Mouse (Mus musculus): Measurements from ENCODE around the gene Tmem216. TPM values are rescaled to one million over a fixed set of nuclear protein-coding genes. Genes with fewer than 3 reads are reported as not detected.

Tmem216 gene
- polyA plus RNA-seq, 1 experiment from 2014 or later: 58.2 TPM

DNA sequence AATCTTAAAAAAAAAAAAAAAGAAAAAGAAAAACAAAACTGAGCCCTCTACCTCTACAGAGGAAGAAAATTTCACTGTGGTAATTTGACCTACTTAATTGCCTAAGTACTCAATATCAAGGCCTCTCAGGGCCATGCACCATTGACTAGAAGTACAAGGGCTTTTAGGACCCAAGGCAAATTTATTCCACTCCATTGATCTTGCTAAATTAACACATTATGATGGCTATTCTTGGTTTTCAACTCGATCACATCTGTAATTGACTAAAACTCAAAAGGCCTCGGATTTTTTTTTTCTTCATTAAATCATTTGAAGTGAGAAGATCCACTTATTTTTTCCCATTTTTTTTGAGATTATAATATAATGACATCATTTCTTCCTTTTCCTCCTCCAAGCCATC lies 1.4 kb upstream of the Tmem216 start:
- no peak for ATAC-seq (ENCODE audit: low read depth)
- Histone ChIP-seq H3K36me3 (ENCODE audit: control insufficient read depth, insufficient read depth, low read length) (0 out of 2 replicates have a peak, but pooled peaks cover 1% of the 10 kb centered on the region), H3K9ac (replicated peaks; ENCODE audit: low read depth, low read length) (no peak overlapping the region), H3K27me3 (ENCODE audit: control insufficient read depth, insufficient read depth, low read length) (no peaks in the 10 kb centered on the region), H3K9me3 (ENCODE audit: control insufficient read depth, low read length) (no peaks in the 10 kb centered on the region), H3K27ac (ENCODE audit: low read depth, low read length) (no peak overlapping the region), H3K4me3 (ENCODE audit: low read depth, low read length) (no peak overlapping the region), H3K4me1 (ENCODE audit: control insufficient read depth, insufficient read depth, low read length) (peaks cover 5% of the 10 kb centered on the region; the same call in 1 of the 2 replicates), H3K4me2 (ENCODE audit: low read depth, low read length) (no peak overlapping the region)
- WGBS: 58% methylated on average over 2 of the region's 2 CpGs

DNA sequence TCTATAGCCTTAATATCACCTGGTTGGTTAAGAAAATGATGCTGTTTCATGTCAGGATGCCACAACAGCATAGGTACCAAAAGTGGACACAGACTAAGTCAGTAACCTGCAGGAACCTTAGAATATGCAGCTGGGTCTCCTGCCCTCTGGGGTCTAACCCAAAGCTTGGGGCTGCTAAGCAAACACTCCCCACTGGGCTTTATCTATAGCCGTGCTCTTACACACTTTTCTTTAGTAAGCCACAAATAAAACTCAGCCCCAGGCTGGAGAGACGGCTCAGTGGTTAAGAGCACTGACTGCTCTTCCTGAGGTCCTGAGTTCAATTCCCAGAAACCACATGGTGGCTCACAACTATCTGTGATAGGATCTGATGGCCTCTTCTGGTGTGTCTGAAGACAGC lies 963 bp upstream of the Tmem216 start:
- no peak overlapping the region for H3K4me3 ChIP-seq (ENCODE audit: low read depth, low read length)
- no peak overlapping the region for H3K9ac ChIP-seq (replicated peaks; ENCODE audit: low read depth, low read length)
- no peak overlapping the region for H3K4me2 ChIP-seq (ENCODE audit: low read depth, low read length)
- H3K27ac ChIP-seq (ENCODE audit: low read depth, low read length): no peak overlapping the region
- no peak for ATAC-seq (ENCODE audit: low read depth)
- no peaks in the 10 kb centered on the region for H3K9me3 ChIP-seq (ENCODE audit: control insufficient read depth, low read length)
- H3K36me3 ChIP-seq (ENCODE audit: control insufficient read depth, insufficient read depth, low read length): peaks cover 3% of the 10 kb centered on the region; the same call in 1 of the 2 replicates
- peaks cover 5% of the 10 kb centered on the region; the same call in 1 of the 2 replicates for H3K4me1 ChIP-seq (ENCODE audit: control insufficient read depth, insufficient read depth, low read length)
- WGBS: 72% methylated on average over 2 of the region's 2 CpGs
- no peaks in the 10 kb centered on the region for H3K27me3 ChIP-seq (ENCODE audit: control insufficient read depth, insufficient read depth, low read length)

DNA sequence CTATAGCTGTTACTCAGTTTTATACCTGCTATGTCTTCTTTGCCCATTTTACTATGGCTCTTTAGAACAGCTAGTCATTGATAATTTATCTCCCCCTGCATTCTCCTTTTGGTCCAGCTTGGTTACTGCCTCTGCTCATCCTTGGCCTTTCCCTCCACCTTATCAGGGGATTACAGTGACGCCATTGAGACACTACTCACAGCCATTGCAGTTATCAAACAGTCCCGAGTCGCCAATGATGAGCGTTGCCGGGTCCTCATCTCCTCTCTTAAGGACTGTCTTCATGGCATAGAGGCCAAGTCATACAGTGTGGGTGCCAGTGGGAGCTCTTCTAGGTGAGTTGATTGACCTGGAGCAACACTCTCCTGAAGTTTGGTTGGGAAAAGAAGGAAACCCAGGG lies 16.6 kb downstream of the Tmem216 start:
- Histone ChIP-seq H3K4me3 (ENCODE audit: low read depth, low read length) (no peak overlapping the region), H3K27me3 (ENCODE audit: control insufficient read depth, insufficient read depth, low read length) (no peaks in the 10 kb centered on the region), H3K4me1 (ENCODE audit: control insufficient read depth, insufficient read depth, low read length) (no peaks in the 10 kb centered on the region), H3K27ac (ENCODE audit: low read depth, low read length) (no peak overlapping the region), H3K9me3 (ENCODE audit: control insufficient read depth, low read length) (no peaks in the 10 kb centered on the region), H3K9ac (replicated peaks; ENCODE audit: low read depth, low read length) (no peak overlapping the region), H3K36me3 (ENCODE audit: control insufficient read depth, insufficient read depth, low read length) (peaks cover 65% of the 10 kb centered on the region), H3K4me2 (ENCODE audit: low read depth, low read length) (no peak overlapping the region)
- WGBS: 96% methylated on average over 5 of the region's 5 CpGs
- no peak for ATAC-seq (ENCODE audit: low read depth)

DNA sequence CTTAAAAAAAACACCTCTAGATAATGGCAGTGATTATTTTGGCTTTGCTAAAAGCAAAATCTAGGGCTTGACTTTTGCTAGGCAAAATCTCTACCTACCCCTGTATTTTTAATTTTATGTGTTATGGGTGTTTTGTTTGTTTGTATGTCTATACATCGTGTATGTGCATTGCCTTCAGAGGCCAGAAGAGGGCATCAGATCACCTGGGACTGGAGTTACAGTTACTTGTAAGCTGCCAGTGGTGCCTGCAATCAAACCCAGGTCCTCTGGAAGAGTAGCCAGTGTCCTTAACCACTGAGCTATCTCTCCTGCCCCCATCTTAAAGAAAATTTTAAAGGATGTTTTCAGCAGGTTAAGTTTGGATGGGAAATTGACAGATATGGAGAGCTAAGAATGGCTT lies 26.0 kb downstream of the Tmem216 start:
- H3K4me3 ChIP-seq (ENCODE audit: low read depth, low read length): no peak overlapping the region
- no peak for ATAC-seq (ENCODE audit: low read depth)
- peaks cover 14% of the 10 kb centered on the region for H3K4me1 ChIP-seq (ENCODE audit: control insufficient read depth, insufficient read depth, low read length)
- no peak overlapping the region for H3K27ac ChIP-seq (ENCODE audit: low read depth, low read length)
- WGBS: 97% methylated on average over 1 of the region's 1 CpGs
- no peaks in the 10 kb centered on the region for H3K27me3 ChIP-seq (ENCODE audit: control insufficient read depth, insufficient read depth, low read length)
- no peak overlapping the region for H3K9ac ChIP-seq (replicated peaks; ENCODE audit: low read depth, low read length)
- H3K9me3 ChIP-seq (ENCODE audit: control insufficient read depth, low read length): no peaks in the 10 kb centered on the region
- H3K36me3 ChIP-seq (ENCODE audit: control insufficient read depth, insufficient read depth, low read length): peaks cover 32% of the 10 kb centered on the region
- no peak overlapping the region for H3K4me2 ChIP-seq (ENCODE audit: low read depth, low read length)

DNA sequence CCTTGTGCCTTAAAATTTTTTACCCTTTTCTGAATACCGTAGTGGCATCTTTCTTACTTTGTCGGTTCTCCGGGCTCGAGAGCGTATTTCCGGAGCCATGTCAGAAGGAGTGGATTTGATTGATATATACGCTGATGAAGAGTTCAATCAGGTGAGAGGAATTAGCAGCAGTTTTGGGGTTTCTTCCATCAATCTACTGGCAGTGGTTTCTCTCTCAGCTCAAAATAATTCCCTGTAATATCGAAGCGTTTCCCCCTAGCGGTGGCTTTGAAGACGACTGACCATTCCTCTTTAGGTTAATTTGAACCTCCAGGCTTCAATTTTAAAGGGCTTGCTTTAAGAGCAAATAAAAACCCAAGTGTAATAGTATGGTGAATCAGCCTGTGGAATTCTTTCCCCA lies 30.1 kb downstream of the Tmem216 start, which contains the start of gene Sdhaf2:
Sdhaf2 (minus strand) TSS at position 233 of the 400 bp plus-strand sequence.
- peak within 1 kb of the TSS; percentile 80 for H3K4me2 ChIP-seq (ENCODE audit: low read depth, low read length)
- H3K4me3 ChIP-seq (ENCODE audit: low read depth, low read length): peak within 1 kb of the TSS; percentile 98
- WGBS: 2% methylated on average over 11 of the region's 11 CpGs
- no peaks in the 10 kb centered on the region for H3K36me3 ChIP-seq (ENCODE audit: control insufficient read depth, insufficient read depth, low read length)
- H3K27me3 ChIP-seq (ENCODE audit: control insufficient read depth, insufficient read depth, low read length): no peaks in the 10 kb centered on the region
- H3K9ac ChIP-seq (replicated peaks; ENCODE audit: low read depth, low read length): peak within 1 kb of the TSS; percentile 98
- peak within 1 kb of the TSS; percentile 96 for H3K27ac ChIP-seq (ENCODE audit: low read depth, low read length)
- peaks cover 17% of the 10 kb centered on the region for H3K4me1 ChIP-seq (ENCODE audit: control insufficient read depth, insufficient read depth, low read length)
- no peaks in the 10 kb centered on the region for H3K9me3 ChIP-seq (ENCODE audit: control insufficient read depth, low read length)
- no peak for ATAC-seq (ENCODE audit: low read depth)

DNA sequence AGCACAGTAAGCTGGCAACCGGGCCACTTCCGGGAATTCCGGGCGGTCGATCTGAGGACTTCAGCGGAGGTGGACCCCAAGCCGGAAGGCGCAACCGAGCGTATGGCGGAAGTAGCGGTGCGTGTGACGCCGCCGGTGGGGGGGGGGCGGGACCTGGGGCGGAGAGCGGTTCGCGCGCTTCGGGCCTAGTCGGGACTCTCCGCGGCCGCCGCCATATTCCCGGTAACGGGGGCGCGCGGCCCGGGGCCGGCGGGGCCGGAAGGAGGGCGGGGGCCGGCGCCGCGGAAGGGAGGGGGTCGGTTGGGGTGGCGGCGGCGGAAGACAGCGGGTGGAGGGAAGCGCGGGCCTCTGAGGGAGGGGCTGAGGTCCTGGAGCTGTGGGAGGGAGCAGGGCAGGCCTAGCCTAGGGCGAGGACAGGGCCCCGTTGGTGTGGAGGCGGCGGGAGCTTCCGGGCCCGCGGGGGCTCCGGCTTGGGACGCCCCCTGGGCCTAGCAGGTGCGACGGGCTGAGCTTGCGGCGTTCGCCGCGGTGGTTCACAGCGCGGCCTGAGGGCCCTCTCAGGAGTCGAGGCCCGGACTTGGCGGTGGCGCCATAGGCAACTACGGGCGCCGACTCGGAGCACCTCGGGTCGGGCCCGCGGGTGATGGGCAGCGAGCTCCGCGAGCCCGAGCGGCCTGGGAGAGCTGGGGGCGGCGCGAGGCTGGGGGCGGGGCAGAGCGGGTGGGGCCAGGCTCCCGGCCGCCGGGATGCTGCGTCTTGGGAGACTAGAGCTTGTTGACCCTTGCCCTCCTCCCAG lies 30.7 kb downstream of the Tmem216 start, which contains the start of gene Cpsf7:
Cpsf7 (plus strand) TSS at position 161 of the 796 bp plus-strand sequence.
- H3K27me3 ChIP-seq (ENCODE audit: control insufficient read depth, insufficient read depth, low read length): no peaks in the 10 kb centered on the region
- under 1% methylated on average over 70 of the region's 93 CpGs for WGBS
- H3K9me3 ChIP-seq (ENCODE audit: control insufficient read depth, low read length): no peaks in the 10 kb centered on the region
- ATAC-seq (ENCODE audit: low read depth): peak; percentile 94
- H3K9ac ChIP-seq (replicated peaks; ENCODE audit: low read depth, low read length): peak within 1 kb of the TSS; percentile 98
- H3K36me3 ChIP-seq (ENCODE audit: control insufficient read depth, insufficient read depth, low read length): no peaks in the 10 kb centered on the region
- H3K4me3 ChIP-seq (ENCODE audit: low read depth, low read length): peak within 1 kb of the TSS; percentile 98
- H3K4me2 ChIP-seq (ENCODE audit: low read depth, low read length): peak within 1 kb of the TSS; percentile 80
- peak within 1 kb of the TSS; percentile 96 for H3K27ac ChIP-seq (ENCODE audit: low read depth, low read length)
- peaks cover 17% of the 10 kb centered on the region for H3K4me1 ChIP-seq (ENCODE audit: control insufficient read depth, insufficient read depth, low read length)

DNA sequence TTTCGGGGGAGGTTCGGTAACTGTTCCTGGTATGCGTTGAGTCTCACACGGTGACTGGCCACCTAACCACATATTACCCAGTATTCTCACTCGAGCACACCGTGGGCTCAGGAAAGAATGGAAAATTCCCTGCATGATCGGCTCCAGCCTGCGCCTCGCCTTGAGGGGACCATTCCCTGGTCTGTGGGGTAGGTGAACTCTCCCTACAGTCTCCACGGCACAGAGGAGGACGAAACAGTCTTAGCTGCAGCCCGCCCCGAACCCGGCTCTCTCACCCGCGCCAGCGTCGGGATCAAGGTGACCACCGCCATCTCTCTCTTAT lies 31.3 kb downstream of the Tmem216 start:
- H3K4me3 ChIP-seq (ENCODE audit: low read depth, low read length): peak overlapping the region; percentile 98
- no peak; the same call in 1 of the 2 replicates for ATAC-seq (ENCODE audit: low read depth)
- peak overlapping the region; percentile 80 for H3K4me2 ChIP-seq (ENCODE audit: low read depth, low read length)
- H3K36me3 ChIP-seq (ENCODE audit: control insufficient read depth, insufficient read depth, low read length): no peaks in the 10 kb centered on the region
- under 1% methylated on average over 19 of the region's 19 CpGs for WGBS
- H3K9me3 ChIP-seq (ENCODE audit: control insufficient read depth, low read length): no peaks in the 10 kb centered on the region
- H3K9ac ChIP-seq (replicated peaks; ENCODE audit: low read depth, low read length): peak overlapping the region; percentile 98
- peaks cover 17% of the 10 kb centered on the region for H3K4me1 ChIP-seq (ENCODE audit: control insufficient read depth, insufficient read depth, low read length)
- peak overlapping the region; percentile 96 for H3K27ac ChIP-seq (ENCODE audit: low read depth, low read length)
- H3K27me3 ChIP-seq (ENCODE audit: control insufficient read depth, insufficient read depth, low read length): no peaks in the 10 kb centered on the region

DNA sequence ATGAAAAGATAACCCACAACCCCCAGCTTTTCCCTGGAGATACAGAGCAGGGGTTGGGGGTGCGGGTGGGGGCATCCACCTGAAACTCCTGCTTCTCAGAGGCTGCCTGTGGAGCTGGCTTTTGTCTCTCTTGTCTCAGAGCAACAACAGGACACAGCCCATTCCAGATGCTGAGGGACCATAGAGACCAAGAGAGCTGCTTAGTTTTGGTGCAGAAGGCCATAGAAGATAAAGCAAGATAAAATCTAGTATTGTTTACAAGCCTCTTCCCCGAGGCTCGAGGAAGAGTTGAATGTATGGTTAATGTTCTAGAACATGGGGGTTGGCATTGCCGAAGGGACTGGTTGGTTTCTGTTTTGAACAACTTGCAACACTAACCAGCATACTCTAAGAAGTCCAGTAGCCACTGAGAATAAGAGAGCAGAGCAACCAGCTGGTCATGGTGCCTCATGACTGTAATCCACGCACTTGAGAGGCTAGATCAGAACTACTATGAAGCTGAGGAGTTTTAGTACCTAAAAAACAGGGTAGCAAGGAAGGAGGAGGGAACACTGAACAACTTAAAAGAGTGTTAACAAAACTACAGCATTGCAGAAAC lies 32.5 kb downstream of the Tmem216 start:
- Histone ChIP-seq H3K4me3 (ENCODE audit: low read depth, low read length) (no peak overlapping the region), H3K4me2 (ENCODE audit: low read depth, low read length) (no peak overlapping the region)
- 91% methylated on average over 5 of the region's 5 CpGs for WGBS

DNA sequence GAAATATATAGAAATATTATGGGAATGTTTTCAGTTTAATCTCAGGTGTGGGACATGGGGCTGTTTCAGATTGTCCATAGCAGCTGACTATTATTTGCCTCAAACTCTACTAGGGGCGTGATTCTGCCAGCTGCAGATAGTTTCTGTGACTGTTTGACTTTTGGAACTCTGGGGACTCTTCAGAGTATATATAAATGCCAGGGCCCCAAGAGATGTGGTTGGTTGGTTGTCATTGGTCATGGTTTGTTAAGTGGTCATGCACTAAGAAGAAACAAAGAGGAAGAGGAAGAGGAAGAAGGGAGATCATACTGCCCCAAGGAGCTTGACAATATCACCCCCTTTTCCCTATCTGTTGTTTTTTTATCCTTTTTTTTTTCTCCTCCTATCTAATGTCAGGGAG lies 34.1 kb downstream of the Tmem216 start:
- Histone ChIP-seq H3K36me3 (ENCODE audit: control insufficient read depth, insufficient read depth, low read length) (peaks cover 3% of the 10 kb centered on the region), H3K4me1 (ENCODE audit: control insufficient read depth, insufficient read depth, low read length) (peaks cover 12% of the 10 kb centered on the region), H3K27me3 (ENCODE audit: control insufficient read depth, insufficient read depth, low read length) (no peaks in the 10 kb centered on the region), H3K4me2 (ENCODE audit: low read depth, low read length) (no peak overlapping the region), H3K9me3 (ENCODE audit: control insufficient read depth, low read length) (no peaks in the 10 kb centered on the region), H3K9ac (replicated peaks; ENCODE audit: low read depth, low read length) (no peak overlapping the region), H3K4me3 (ENCODE audit: low read depth, low read length) (no peak overlapping the region), H3K27ac (ENCODE audit: low read depth, low read length) (no peak overlapping the region)
- 89% methylated on average over 1 of the region's 1 CpGs for WGBS
- no peak for ATAC-seq (ENCODE audit: low read depth)

More for the DNA sequence above, 32.5 kb downstream of the Tmem216 start:
- H3K9me3 ChIP-seq (ENCODE audit: control insufficient read depth, low read length): no peaks in the 10 kb centered on the region
- H3K9ac ChIP-seq (replicated peaks; ENCODE audit: low read depth, low read length): no peak overlapping the region
- no peak overlapping the region for H3K27ac ChIP-seq (ENCODE audit: low read depth, low read length)
- H3K36me3 ChIP-seq (ENCODE audit: control insufficient read depth, insufficient read depth, low read length): no peaks in the 10 kb centered on the region
- H3K27me3 ChIP-seq (ENCODE audit: control insufficient read depth, insufficient read depth, low read length): no peaks in the 10 kb centered on the region
- no peak for ATAC-seq (ENCODE audit: low read depth)
- peaks cover 17% of the 10 kb centered on the region for H3K4me1 ChIP-seq (ENCODE audit: control insufficient read depth, insufficient read depth, low read length)
